Mouse (Mus musculus): Measurements from ENCODE around the gene Sf3b6. TPM values are rescaled to one million over a fixed set of nuclear protein-coding genes. Genes with fewer than 3 reads are reported as not detected.

The Sf3b6 gene
- total RNA-seq, 1 experiment from 2014 or later: 81.2 TPM

GRCm38 (mm10) chr12:4827256-4827655 lies 9.9 kb downstream of the Sf3b6 start:
- no peak for ATAC-seq (ENCODE audit: extremely low read depth, insufficient number of reproducible peaks, low FRiP score, poor library complexity, severe bottlenecking)

- no peak for ATAC-seq (ENCODE audit: extremely low read depth, insufficient number of reproducible peaks, low FRiP score, poor library complexity, severe bottlenecking)
Observed at GRCm38 (mm10) chr12:4836959-4837358, 19.6 kb downstream of the Sf3b6 start.

- ATAC-seq (ENCODE audit: extremely low read depth, insufficient number of reproducible peaks, low FRiP score, poor library complexity, severe bottlenecking): no peak
Observed at GRCm38 (mm10) chr12:4840010-4840409, 22.7 kb downstream of the Sf3b6 start.

GRCm38 (mm10) chr12:4840741-4841140 lies 23.4 kb downstream of the Sf3b6 start:
- ATAC-seq (ENCODE audit: extremely low read depth, insufficient number of reproducible peaks, low FRiP score, poor library complexity, severe bottlenecking): no peak

GRCm38 (mm10) chr12:4841392-4841887 lies 24.1 kb downstream of the Sf3b6 start, which contains the start of gene Fkbp1b:
Fkbp1b (minus strand) TSS chr12:4841591.
- no peak for ATAC-seq (ENCODE audit: extremely low read depth, insufficient number of reproducible peaks, low FRiP score, poor library complexity, severe bottlenecking)

- no peak for ATAC-seq (ENCODE audit: extremely low read depth, insufficient number of reproducible peaks, low FRiP score, poor library complexity, severe bottlenecking)
Observed at GRCm38 (mm10) chr12:4842456-4842855, 25.1 kb downstream of the Sf3b6 start.

- peak; percentile 95 for ATAC-seq (ENCODE audit: extremely low read depth, insufficient number of reproducible peaks, low FRiP score, poor library complexity, severe bottlenecking)
Observed at GRCm38 (mm10) chr12:4842890-4843597, 25.7 kb downstream of the Sf3b6 start, which contains the start of gene Wdcp. Wdcp (plus strand) TSS chr12:4843303.

GRCm38 (mm10) chr12:4843741-4844140 lies 26.4 kb downstream of the Sf3b6 start:
- ATAC-seq (ENCODE audit: extremely low read depth, insufficient number of reproducible peaks, low FRiP score, poor library complexity, severe bottlenecking): no peak

GRCm38 (mm10) chr12:4856160-4856559 lies 38.8 kb downstream of the Sf3b6 start:
- 0 out of 2 replicates have a peak, but pooled peaks have one; percentile 26 for ATAC-seq (ENCODE audit: extremely low read depth, insufficient number of reproducible peaks, low FRiP score, poor library complexity, severe bottlenecking)

GRCm38 (mm10) chr12:4856834-4857233 lies 39.5 kb downstream of the Sf3b6 start:
- ATAC-seq (ENCODE audit: extremely low read depth, insufficient number of reproducible peaks, low FRiP score, poor library complexity, severe bottlenecking): no peak

GRCm38 (mm10) chr12:4859241-4859914 lies 42.0 kb downstream of the Sf3b6 start:
- no peak for ATAC-seq (ENCODE audit: extremely low read depth, insufficient number of reproducible peaks, low FRiP score, poor library complexity, severe bottlenecking)

GRCm38 (mm10) chr12:4862672-4863071 lies 45.3 kb downstream of the Sf3b6 start:
- no peak for ATAC-seq (ENCODE audit: extremely low read depth, insufficient number of reproducible peaks, low FRiP score, poor library complexity, severe bottlenecking)

GRCm38 (mm10) chr12:4863654-4864337 lies 46.5 kb downstream of the Sf3b6 start:
- ATAC-seq (ENCODE audit: extremely low read depth, insufficient number of reproducible peaks, low FRiP score, poor library complexity, severe bottlenecking): no peak

- no peak for ATAC-seq (ENCODE audit: extremely low read depth, insufficient number of reproducible peaks, low FRiP score, poor library complexity, severe bottlenecking)
Observed at GRCm38 (mm10) chr12:4864338-4864690, 47.0 kb downstream of the Sf3b6 start.

GRCm38 (mm10) chr12:4868924-4869323 lies 51.6 kb downstream of the Sf3b6 start:
- no peak for ATAC-seq (ENCODE audit: extremely low read depth, insufficient number of reproducible peaks, low FRiP score, poor library complexity, severe bottlenecking)

- no peak for ATAC-seq (ENCODE audit: extremely low read depth, insufficient number of reproducible peaks, low FRiP score, poor library complexity, severe bottlenecking)
Observed at GRCm38 (mm10) chr12:4871260-4871659, 53.9 kb downstream of the Sf3b6 start.

GRCm38 (mm10) chr12:4872273-4872672 lies 54.9 kb downstream of the Sf3b6 start:
- ATAC-seq (ENCODE audit: extremely low read depth, insufficient number of reproducible peaks, low FRiP score, poor library complexity, severe bottlenecking): no peak

- no peak for ATAC-seq (ENCODE audit: extremely low read depth, insufficient number of reproducible peaks, low FRiP score, poor library complexity, severe bottlenecking)
Observed at GRCm38 (mm10) chr12:4872983-4873477, 55.7 kb downstream of the Sf3b6 start.

GRCm38 (mm10) chr12:4873531-4873930 lies 56.2 kb downstream of the Sf3b6 start:
- ATAC-seq (ENCODE audit: extremely low read depth, insufficient number of reproducible peaks, low FRiP score, poor library complexity, severe bottlenecking): no peak

All from neutrophil, adult 5-6 weeks (primary cell).